Mouse (Mus musculus): ENCODE measurements around the gene Ptprq.

Ptprq gene

GRCm38 (mm10) chr10:107628104-107628503 is 91.7 kb downstream of the Ptprq start:
- DNase-seq (ENCODE audit: low spot score in 2 of 2) = no peak

- no peak for DNase-seq (ENCODE audit: low spot score in 2 of 2)
Observed at GRCm38 (mm10) chr10:107626648-107627047, 93.2 kb downstream of the Ptprq start.

GRCm38 (mm10) chr10:107624211-107624610 is 95.6 kb downstream of the Ptprq start:
- DNase-seq (ENCODE audit: low spot score in 2 of 2) = no peak

- no peak for DNase-seq (ENCODE audit: low spot score in 2 of 2)
Observed at GRCm38 (mm10) chr10:107615460-107615859, 104.4 kb downstream of the Ptprq start.

GRCm38 (mm10) chr10:107601371-107601770 is 118.5 kb downstream of the Ptprq start:
- no peak for DNase-seq (ENCODE audit: low spot score in 2 of 2)

- DNase-seq (ENCODE audit: low spot score in 2 of 2) = no peak
Observed at GRCm38 (mm10) chr10:107583360-107583759, 136.5 kb downstream of the Ptprq start.

GRCm38 (mm10) chr10:107569044-107569443 is 150.8 kb downstream of the Ptprq start:
- DNase-seq (ENCODE audit: low spot score in 2 of 2) = no peak

GRCm38 (mm10) chr10:107568261-107568660 is 151.6 kb downstream of the Ptprq start:
- no peak for DNase-seq (ENCODE audit: low spot score in 2 of 2)

- DNase-seq (ENCODE audit: low spot score in 2 of 2) = no peak
Observed at GRCm38 (mm10) chr10:107562875-107563274, 157.0 kb downstream of the Ptprq start.

GRCm38 (mm10) chr10:107560881-107561280 is 159.0 kb downstream of the Ptprq start:
- DNase-seq (ENCODE audit: low spot score in 2 of 2) = no peak

- no peak for DNase-seq (ENCODE audit: low spot score in 2 of 2)
Observed at GRCm38 (mm10) chr10:107543026-107543425, 176.8 kb downstream of the Ptprq start.

- no peak for DNase-seq (ENCODE audit: low spot score in 2 of 2)
Observed at GRCm38 (mm10) chr10:107528758-107529157, 191.1 kb downstream of the Ptprq start.

GRCm38 (mm10) chr10:107519216-107519615 is 200.6 kb downstream of the Ptprq start:
- DNase-seq (ENCODE audit: low spot score in 2 of 2) = no peak

- DNase-seq (ENCODE audit: low spot score in 2 of 2) = no peak
Observed at GRCm38 (mm10) chr10:107516641-107517040, 203.2 kb downstream of the Ptprq start.

- DNase-seq (ENCODE audit: low spot score in 2 of 2) = no peak
Observed at GRCm38 (mm10) chr10:107514735-107515134, 205.1 kb downstream of the Ptprq start.

GRCm38 (mm10) chr10:107506397-107506796 is 213.5 kb downstream of the Ptprq start:
- DNase-seq (ENCODE audit: low spot score in 2 of 2) = no peak

GRCm38 (mm10) chr10:107503430-107503829 is 216.4 kb downstream of the Ptprq start:
- DNase-seq (ENCODE audit: low spot score in 2 of 2) = no peak

- no peak for DNase-seq (ENCODE audit: low spot score in 2 of 2)
Observed at GRCm38 (mm10) chr10:107502193-107502592, 217.7 kb downstream of the Ptprq start.

GRCm38 (mm10) chr10:107499656-107500055 is 220.2 kb downstream of the Ptprq start:
- no peak for DNase-seq (ENCODE audit: low spot score in 2 of 2)

GRCm38 (mm10) chr10:107496402-107496801 is 223.4 kb downstream of the Ptprq start:
- DNase-seq (ENCODE audit: low spot score in 2 of 2) = no peak

GRCm38 (mm10) chr10:107494568-107494967 is 225.3 kb downstream of the Ptprq start, which contains the start of gene Myf6:
Gene Myf6 (minus strand): TSS chr10:107494737.
- DNase-seq (ENCODE audit: low spot score in 2 of 2) = no peak

GRCm38 (mm10) chr10:107493580-107494474 is 226.0 kb downstream of the Ptprq start:
- no peak for DNase-seq (ENCODE audit: low spot score in 2 of 2)

GRCm38 (mm10) chr10:107492867-107493579 is 226.8 kb downstream of the Ptprq start:
- DNase-seq (ENCODE audit: low spot score in 2 of 2) = no peak
